Mouse (Mus musculus) MEL (cell line): ENCODE data around the gene Nek9. TPM values are rescaled to one million over a fixed set of nuclear protein-coding genes. Genes with fewer than 3 reads are reported as not detected.

ENCODE experiments used
- DNase-seq: peaks from one replicate; pipeline ENCODE4 v3.0.0; 2011; ENCODE audit warnings: low read depth, low spot score
- H3K27ac ChIP-seq: 2 replicates; pipeline ENCODE4 v1.5.1; 2012; ENCODE audit warnings: low read depth, mild to moderate bottlenecking, control low read depth, low read length, moderate library complexity; ENCODE audit not compliant: control insufficient read depth
- H3K27me3 ChIP-seq, 2 experiments: fragments of 150-350 bp in 1 of 2; sonication (generic) in 1 of 2; 2 replicates each; pipeline ENCODE4 v1.6.1; 2012; ENCODE audit warnings: low read length in 2 of 2, mild to moderate bottlenecking in 2 of 2, improper control_type of control experiment in 1 of 2, moderate library complexity in 1 of 2; ENCODE audit not compliant: insufficient read depth in 2 of 2, control insufficient read depth in 1 of 2
- H3K36me3 ChIP-seq, 2 experiments: 2 replicates each; pipeline ENCODE4 v1.6.1; 2012 to 2014; ENCODE audit warnings: low read length in 2 of 2, improper control_type of control experiment in 1 of 2, inconsistent platforms in 1 of 2, mild to moderate bottlenecking in 1 of 2; ENCODE audit not compliant: insufficient read depth in 2 of 2, control insufficient read depth in 1 of 2
- H3K4me1 ChIP-seq, 2 experiments: fragments of 150-350 bp in 1 of 2; sonication (generic) in 1 of 2; 2 replicates each; pipeline ENCODE4 v1.6.1; 2012; ENCODE audit warnings: low read length in 2 of 2, improper control_type of control experiment in 1 of 2, mild to moderate bottlenecking in 1 of 2; ENCODE audit not compliant: insufficient read depth in 2 of 2, control insufficient read depth in 1 of 2
- H3K4me3 ChIP-seq, 2 experiments: fragments of 150-350 bp in 1 of 2; sonication (generic) in 1 of 2; 2 replicates each; pipeline ENCODE4 v1.5.1; 2012; ENCODE audit warnings: low read depth in 2 of 2, low read length in 2 of 2, mild to moderate bottlenecking in 2 of 2, moderate library complexity in 2 of 2, control low read depth in 1 of 2, improper control_type of control experiment in 1 of 2; ENCODE audit not compliant: control insufficient read depth in 1 of 2, insufficient read depth in 1 of 2
- H3K79me2 ChIP-seq: 2 replicates; pipeline ENCODE4 v1.6.1; 2012; ENCODE audit warnings: mild to moderate bottlenecking, low read length, moderate library complexity; ENCODE audit not compliant: control insufficient read depth, poor library complexity, insufficient read depth
- H3K9ac ChIP-seq: 2 replicates; pipeline ENCODE4 v1.6.1; 2012; ENCODE audit warnings: low read depth, mild to moderate bottlenecking, control low read depth, low read length, moderate library complexity; ENCODE audit not compliant: control insufficient read depth, poor library complexity, severe bottlenecking
- H3K9me3 ChIP-seq: fragments of 150-350 bp; sonication (generic); replicated peaks from 2 replicates; pipeline ENCODE4 v1.6.1; 2012; ENCODE audit warnings: mild to moderate bottlenecking, low read length, improper control_type of control experiment, moderate library complexity; ENCODE audit not compliant: insufficient read depth
- BHLHE40 ChIP-seq: IDR thresholded peaks from 2 replicates; pipeline ENCODE4 v1.6.1; 2012; ENCODE audit warnings: low read depth, mild to moderate bottlenecking, inconsistent platforms, low read length, improper control_type of control experiment, borderline replicate concordance
- E2F4 ChIP-seq: IDR thresholded peaks from 2 replicates; pipeline ENCODE4 v1.6.1; 2011; ENCODE audit warnings: low read depth, low read length, improper control_type of control experiment, borderline replicate concordance
- HCFC1 ChIP-seq: IDR thresholded peaks from 2 replicates; pipeline ENCODE4 v1.6.1; 2012; ENCODE audit warnings: low read depth, mild to moderate bottlenecking, inconsistent platforms, low read length, improper control_type of control experiment, moderate library complexity
- JUND ChIP-seq: IDR thresholded peaks from 2 replicates; pipeline ENCODE4 v1.6.1; 2011; ENCODE audit warnings: low read depth, mild to moderate bottlenecking, improper control_type of control experiment, low read length
- KAT2A ChIP-seq: conservative IDR thresholded peaks from 2 replicates; pipeline ENCODE4 v1.6.1; 2012; ENCODE audit warnings: low read depth, low read length, improper control_type of control experiment, inconsistent platforms
- MAX ChIP-seq: IDR thresholded peaks from 2 replicates; pipeline ENCODE4 v1.6.1; 2011; ENCODE audit warnings: low read length, improper control_type of control experiment
- MAZ ChIP-seq: IDR thresholded peaks from 2 replicates; pipeline ENCODE4 v1.6.1; 2012; ENCODE audit warnings: low read depth, mild to moderate bottlenecking, inconsistent platforms, low read length, improper control_type of control experiment
- MEF2A ChIP-seq: IDR thresholded peaks from 2 replicates; pipeline ENCODE4 v1.6.1; 2014; ENCODE audit warnings: low read depth, mild to moderate bottlenecking, inconsistent platforms, low read length, improper control_type of control experiment; ENCODE audit not compliant: poor library complexity, insufficient replicate concordance, severe bottlenecking; ENCODE audit errors: extremely low read depth
- MYB ChIP-seq: IDR thresholded peaks from 2 replicates; pipeline ENCODE4 v1.6.1; 2011; ENCODE audit warnings: mild to moderate bottlenecking, low read depth, low read length, improper control_type of control experiment
- MYC ChIP-seq: IDR thresholded peaks from 2 replicates; pipeline ENCODE4 v1.6.1; 2011; ENCODE audit warnings: low read depth, mild to moderate bottlenecking, low read length, improper control_type of control experiment, moderate library complexity
- SIN3A ChIP-seq: IDR thresholded peaks from 2 replicates; pipeline ENCODE4 v1.6.1; 2012; ENCODE audit warnings: low read length, improper control_type of control experiment, inconsistent platforms
- SMC3 ChIP-seq: IDR thresholded peaks from 2 replicates; pipeline ENCODE4 v1.6.1; 2011; ENCODE audit warnings: low read depth, low read length, improper control_type of control experiment
- TAL1 ChIP-seq: IDR thresholded peaks from 2 replicates; pipeline ENCODE4 v1.6.1; 2012; ENCODE audit warnings: mild to moderate bottlenecking, inconsistent platforms, low read length, moderate library complexity, mixed read lengths
- UBTF ChIP-seq: IDR thresholded peaks from 2 replicates; pipeline ENCODE4 v1.6.1; 2012; ENCODE audit warnings: low read depth, mild to moderate bottlenecking, inconsistent platforms, low read length, improper control_type of control experiment, moderate library complexity, borderline replicate concordance; ENCODE audit not compliant: insufficient read depth
- USF1 ChIP-seq: IDR thresholded peaks from 2 replicates; pipeline ENCODE4 v1.6.1; 2014; ENCODE audit warnings: low read depth, mild to moderate bottlenecking, inconsistent platforms, low read length, improper control_type of control experiment, moderate library complexity
- ZKSCAN1 ChIP-seq: IDR thresholded peaks from 2 replicates; pipeline ENCODE4 v1.6.1; 2012; ENCODE audit warnings: low read depth, mild to moderate bottlenecking, inconsistent platforms, low read length, improper control_type of control experiment, moderate library complexity
- ZMIZ1 ChIP-seq: IDR thresholded peaks from 2 replicates; pipeline ENCODE4 v1.6.1; 2012; ENCODE audit warnings: low read depth, mild to moderate bottlenecking, inconsistent platforms, low read length, improper control_type of control experiment, moderate library complexity
- polyA plus RNA-seq, 2 experiments: library from polyadenylated mRNA; stranded (reverse) in 1 of 2; unstranded in 1 of 2; fragments of >175 nt in 1 of 2; fragments of >200 nt in 1 of 2; gene quantifications; 2 replicates each; pipeline versions ENCODE4 v1.2.1 to v1.2.4; 2012; ENCODE audit warnings: low replicate concordance in 2 of 2, low read depth in 1 of 2; ENCODE audit not compliant: insufficient read length in 2 of 2, insufficient read depth in 1 of 2, missing spikeins in 1 of 2
- total RNA-seq: library from RNA; depleted of rRNA; stranded (reverse); fragments of 300-350 nt; gene quantifications from 2 replicates; pipeline ENCODE4 v1.2.3, GENCODE M21; 2012

Gene Nek9
- total and polyA plus RNA-seq, 3 experiments, result 23.4 to 32.2 TPM; not detected in 1

DNA sequence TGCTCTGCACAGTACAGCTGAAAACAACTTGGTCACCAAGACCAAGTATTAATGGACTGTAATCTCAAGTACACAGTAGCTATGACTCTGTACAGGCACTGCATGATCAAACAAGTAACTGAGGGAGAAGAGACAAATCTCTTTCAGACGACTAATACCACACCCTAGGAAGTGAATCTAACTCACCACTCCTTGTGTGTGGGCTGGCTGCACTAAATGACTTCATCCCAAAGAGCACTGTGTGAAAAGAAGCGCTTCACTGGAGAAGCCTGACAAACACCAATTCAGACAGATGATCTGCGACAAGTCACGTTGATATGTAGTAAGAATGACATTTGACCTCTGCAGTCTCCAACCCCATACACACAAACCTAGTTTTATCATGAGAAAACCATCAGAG lies 23.3 kb upstream of the Nek9 start:
- peaks cover 65% of the 10 kb centered on the region for H3K79me2 ChIP-seq
- H3K4me1 ChIP-seq, result peaks cover 2 to 8% of the 10 kb centered on the region in 2 experiments; a peak in 3 of 4 replicates
- DNase-seq, result no peak
- H3K4me3 ChIP-seq, result no peak overlapping the region
- no peak overlapping the region for H3K9ac ChIP-seq
- no peak for TF ChIP-seq JUND
- TF ChIP-seq MEF2A, result no peak
- TF ChIP-seq MYB, result no peak
- no peak for TF ChIP-seq UBTF
- TF ChIP-seq MYC, result no peak
- TF ChIP-seq SMC3, result no peak
- no peak for TF ChIP-seq BHLHE40
- no peak for TF ChIP-seq KAT2A
- TF ChIP-seq MAZ, result no peak
- TF ChIP-seq MAX, result no peak
- no peak for TF ChIP-seq ZMIZ1
- no peak for TF ChIP-seq SIN3A
- TF ChIP-seq ZKSCAN1, result no peak
- no peak for TF ChIP-seq USF1
- no peak for TF ChIP-seq E2F4
- no peak for TF ChIP-seq TAL1
- no peaks in the 10 kb centered on the region for H3K9me3 ChIP-seq
- no peaks in the 10 kb centered on the region for H3K27me3 ChIP-seq
- no peak overlapping the region for H3K27ac ChIP-seq
- peaks cover 2 to 19% of the 10 kb centered on the region in 2 experiments for H3K36me3 ChIP-seq

DNA sequence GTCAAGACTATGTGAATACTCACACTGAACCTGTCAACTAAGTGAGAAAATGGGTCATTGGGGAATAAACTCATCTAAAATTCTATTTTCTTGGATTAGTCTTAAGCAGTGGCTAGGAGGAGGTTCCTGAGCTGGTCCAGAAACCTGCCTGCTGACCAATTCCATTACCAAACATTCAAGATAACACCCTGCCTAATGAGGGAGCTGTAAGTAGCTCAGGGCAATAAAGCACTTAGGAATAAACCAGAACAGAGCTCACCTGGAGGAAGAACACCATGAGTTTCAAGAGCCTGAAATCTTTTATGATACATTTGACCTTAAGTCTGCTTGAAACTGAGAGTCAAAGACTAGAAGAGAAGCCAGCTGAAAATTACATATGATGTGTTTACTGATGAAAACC lies 22.4 kb upstream of the Nek9 start:
- no peak overlapping the region for H3K27ac ChIP-seq
- no peak overlapping the region for H3K9ac ChIP-seq
- peaks cover 62% of the 10 kb centered on the region for H3K79me2 ChIP-seq
- H3K4me1 ChIP-seq, result peaks cover 2 to 8% of the 10 kb centered on the region in 2 experiments; a peak in 3 of 4 replicates
- peaks cover 2 to 19% of the 10 kb centered on the region in 2 experiments for H3K36me3 ChIP-seq
- TF ChIP-seq HCFC1 (no peak), USF1 (no peak), ZKSCAN1 (no peak), JUND (no peak)
- no peak for DNase-seq
- no peaks in the 10 kb centered on the region for H3K9me3 ChIP-seq
- H3K4me3 ChIP-seq, result no peak overlapping the region
- no peaks in the 10 kb centered on the region for H3K27me3 ChIP-seq
